Mouse (Mus musculus) spleen, postnatal 14 days (tissue): ENCODE measurements at regions not wholly inside any gene's neighbourhood (a gene's known extent, or its start where the extent isn't known, plus 50 kb on each side); places are given as distances from the start of the nearest gene placed in this dataset.

Source experiments
- DNase-seq, 2 experiments: peaks; one replicate each; pipeline ENCODE4 v3.0.0; 2021 to 2022; ENCODE audit warnings: low spot score in 2 of 2

DNA sequence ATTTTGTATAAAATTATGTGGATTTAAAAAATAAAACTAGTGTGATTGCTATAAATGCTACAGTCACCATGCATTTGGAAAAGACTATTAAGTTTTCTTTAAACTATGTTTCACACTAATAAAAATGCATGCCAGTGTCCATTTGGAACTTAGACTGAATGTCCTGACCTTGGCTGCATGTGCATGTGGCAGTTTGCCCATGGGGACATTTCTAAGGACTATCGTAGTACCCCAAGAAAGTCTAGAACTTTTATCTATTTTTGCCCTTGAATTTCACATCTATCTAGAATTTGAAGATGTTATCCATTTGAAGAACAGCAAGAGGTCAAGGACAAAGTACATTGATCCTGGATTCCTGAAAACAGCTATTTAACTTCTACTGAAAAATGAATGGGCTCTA is 745.9 kb downstream of the Tmem182 start:
- DNase-seq: no peak

DNA sequence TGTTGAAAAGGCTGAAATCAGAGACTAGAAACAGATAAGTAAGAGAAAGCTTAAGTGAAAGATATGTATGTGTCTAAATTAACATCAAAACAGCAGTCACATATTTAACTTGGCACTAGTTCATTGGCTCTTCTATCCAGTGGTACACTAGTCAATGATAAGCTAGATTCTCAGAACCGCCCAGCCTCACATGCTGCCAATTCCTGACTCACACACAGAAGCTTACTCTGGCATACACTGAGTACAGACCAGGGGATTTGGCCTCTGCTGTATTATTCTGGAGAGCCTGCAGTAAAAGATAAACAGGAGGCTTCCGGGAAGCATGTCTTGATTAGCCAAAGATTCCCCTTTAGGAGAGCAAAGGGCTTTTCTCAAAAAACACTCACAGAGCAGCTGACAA is 750.2 kb downstream of the Tmem182 start:
- no peak for DNase-seq

DNA sequence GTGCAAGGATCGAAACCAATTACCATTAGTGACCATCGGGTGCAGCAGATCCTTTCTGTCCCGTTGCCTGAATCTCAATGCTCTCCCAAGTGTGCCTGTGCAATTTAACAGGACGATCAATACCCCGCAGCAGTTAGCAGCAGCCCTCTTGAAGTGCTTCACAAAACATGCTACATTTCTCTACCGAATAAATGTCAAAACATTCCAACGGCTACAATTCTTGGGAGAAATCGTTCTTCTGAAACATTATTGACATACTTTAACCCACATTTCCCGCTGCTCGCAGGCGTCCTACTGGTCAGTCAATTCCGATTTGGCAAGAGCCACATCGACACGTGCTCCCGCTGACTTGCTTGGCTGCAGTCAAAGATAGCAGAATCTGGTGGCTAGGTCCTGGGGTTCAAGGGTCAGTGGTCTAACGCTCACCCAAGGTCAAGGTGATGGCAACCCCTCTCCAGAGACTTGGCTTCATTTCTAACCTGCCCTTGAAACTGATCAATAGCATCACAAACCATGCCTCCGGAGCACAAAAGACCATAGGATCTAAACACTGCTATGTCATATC is 753.8 kb downstream of the Tmem182 start:
- DNase-seq: no peak

DNA sequence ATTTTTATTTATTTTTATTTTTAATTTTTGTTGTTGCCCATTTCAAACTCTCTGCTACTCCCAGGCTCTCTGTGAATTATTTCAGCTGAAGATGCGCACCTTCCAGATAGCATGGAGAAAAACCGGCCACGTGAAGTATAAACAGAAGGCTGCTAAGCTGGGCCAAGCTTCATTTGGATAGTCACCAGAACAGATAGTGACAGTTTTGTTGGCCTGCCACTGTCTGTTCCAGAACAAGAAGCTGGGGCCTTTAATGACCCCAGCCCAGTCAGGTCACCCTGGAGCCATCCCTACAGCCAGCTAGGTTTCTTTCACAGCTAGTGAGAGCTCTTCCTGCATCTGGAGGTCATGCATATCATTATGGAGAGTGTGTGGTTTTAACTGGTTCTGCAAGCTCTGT is 754.6 kb downstream of the Tmem182 start:
- no peak for DNase-seq

DNA sequence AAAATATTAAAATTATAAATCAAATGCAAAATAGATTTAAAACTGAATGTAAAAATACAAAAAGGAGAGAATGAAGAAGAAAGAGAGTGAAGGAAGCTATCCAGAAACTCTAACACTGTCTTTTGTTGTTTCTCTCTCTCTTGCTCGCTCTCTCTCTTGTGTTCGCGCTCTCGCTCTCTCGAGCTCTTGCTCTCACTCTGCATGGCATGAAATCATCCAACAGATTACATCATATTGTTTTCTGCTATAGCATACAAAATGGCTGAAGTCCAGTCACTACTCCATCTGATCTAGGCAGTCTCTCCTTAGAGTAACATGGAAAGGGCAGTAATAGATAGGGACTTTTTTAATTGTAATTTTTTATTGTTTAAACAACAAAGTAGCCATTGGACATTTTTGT is 798.1 kb downstream of the Tmem182 start:
- DNase-seq: no peak

DNA sequence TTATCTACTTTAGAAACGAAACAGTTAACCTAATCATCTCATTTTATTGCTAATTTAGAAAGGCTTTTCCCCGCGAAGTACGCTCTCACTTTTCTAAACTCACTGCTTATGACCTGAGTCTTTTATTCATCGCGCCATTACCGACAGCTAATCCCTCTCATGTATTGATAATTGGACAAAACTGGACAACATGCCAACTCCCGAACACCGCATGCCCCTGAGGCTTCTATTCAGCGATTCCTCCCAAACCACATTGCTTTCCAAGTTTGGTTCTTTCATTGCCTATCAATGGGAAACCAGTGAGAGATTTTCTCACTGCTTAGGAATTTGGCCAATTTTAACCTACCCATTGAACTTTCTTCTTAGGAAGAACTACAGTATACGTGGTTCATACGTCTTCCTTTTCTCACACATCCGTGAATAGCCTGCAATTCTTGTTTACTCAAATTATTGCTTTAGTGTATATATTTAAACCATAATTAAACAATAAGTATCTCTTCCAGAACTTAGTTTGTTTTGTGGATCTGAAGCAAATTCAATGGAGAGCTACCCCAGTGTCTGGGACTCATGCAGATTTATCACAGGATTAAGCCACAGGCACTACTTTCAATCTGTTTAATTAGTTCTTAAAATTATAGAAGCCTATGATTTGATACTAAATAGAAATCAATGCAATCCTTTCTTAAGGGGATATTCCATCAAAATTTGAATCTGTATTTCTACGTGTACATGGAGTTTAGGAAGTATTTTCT is 799.8 kb downstream of the Tmem182 start:
- no peak for DNase-seq

DNA sequence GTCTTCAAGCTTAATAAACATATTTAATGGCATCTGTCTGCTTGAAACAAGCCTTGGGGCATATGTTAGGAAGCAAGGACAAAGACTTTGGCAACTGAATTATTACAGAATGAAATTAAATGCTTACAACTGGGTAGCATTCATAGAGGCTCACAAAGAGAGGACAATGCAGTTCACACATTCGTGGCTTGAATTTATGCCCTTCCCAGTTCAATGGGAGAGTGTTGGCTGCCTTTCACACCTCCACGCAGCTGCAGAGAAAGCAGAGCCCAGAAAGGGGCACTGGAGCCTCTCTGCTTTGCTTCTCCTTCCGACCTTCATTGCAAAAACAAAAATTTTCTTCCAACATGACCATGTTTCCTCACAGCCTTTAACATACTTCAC is 800.3 kb downstream of the Tmem182 start:
- no peak for DNase-seq

DNA sequence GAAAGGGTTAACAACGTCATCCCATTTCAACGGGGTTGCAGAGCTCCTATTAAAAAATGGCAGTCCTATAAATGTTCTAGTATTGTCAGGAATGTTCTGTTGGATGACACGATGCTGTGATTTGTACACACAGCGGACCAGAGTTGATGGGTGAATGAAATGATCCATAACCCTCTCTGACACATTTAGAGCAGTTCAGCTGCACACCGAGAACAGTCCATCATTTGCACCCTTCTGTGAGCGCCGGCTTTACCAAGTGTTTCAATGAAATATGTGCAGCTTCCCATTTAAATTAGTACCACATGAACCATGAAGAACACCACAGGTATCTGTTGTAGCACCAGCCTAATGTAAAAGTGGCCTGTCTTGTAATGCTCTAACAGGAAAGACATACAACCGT is 805.4 kb downstream of the Tmem182 start:
- DNase-seq: no peak

DNA sequence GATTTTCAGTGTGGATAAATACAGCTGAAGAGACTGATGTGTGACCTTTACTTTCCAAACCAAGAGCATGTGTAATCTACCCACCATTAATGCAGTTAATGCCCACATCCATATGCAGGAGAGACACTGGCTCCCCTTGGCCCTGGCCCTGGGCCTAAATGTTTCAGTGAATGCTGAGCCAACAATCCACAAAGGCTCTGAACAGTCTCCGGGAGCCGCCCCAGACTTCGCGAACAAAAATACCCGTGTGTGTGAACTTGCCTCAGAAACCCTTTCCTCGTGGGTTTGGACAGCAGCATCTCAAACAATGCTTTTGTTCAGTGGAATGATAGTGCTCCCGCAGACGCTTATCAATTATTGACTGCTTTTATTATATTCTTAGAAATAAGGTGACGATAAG is 846.4 kb downstream of the Tmem182 start:
- no peak for DNase-seq

DNA sequence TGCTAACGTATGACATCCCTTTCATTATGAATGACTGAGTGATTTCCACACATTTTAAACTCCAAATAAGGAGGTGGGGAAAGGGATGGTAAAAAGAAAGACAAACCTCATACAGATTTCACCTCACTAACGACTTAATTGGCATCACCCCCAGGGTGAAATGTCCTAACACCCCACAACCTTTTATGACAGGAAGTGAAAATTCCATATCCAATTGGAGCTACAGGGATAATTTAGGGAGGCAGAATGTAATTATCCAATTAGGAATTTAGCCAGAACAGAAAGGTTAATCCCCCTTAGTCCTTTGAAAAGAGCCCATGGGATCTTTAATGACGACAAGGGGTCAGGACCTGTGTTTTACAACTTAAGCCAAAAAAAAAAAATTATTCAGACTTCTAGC is 846.8 kb downstream of the Tmem182 start:
- no peak for DNase-seq

DNA sequence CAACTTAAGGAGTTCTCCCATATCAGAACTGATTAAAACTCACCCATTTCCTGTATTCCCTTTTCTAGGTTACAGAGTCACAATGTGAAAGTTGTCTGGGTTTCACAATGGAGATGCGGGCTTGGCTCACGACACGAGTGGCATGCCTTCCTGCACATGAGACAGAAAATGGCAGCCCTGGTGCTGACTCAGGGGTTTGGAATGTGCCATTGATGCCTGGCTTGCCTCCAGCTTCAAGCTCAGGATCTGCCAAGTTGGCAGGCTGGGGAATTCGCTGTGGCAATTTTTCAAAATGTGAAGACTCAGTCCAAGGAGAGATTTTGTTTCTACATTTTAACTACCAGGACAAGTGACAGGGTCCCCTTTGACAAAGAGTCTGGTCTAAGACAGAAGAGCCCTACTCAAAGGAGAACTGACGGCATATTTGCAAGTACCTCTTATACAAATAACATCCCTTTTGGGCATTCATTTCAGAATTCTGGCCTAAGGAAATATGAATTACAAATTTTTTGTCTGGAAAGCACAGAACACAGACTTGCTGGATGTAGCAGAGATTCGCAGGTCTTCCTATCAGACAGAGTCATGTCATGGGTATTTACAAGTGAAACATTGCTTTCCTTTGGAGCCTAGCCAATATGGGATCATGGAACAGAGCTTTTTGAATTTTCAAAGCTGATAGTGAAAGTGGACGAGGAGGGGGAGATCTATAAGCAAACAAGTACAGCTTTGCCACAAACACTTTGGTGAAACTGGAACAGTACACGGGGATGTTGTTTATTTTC is 847.4 kb downstream of the Tmem182 start:
- DNase-seq: peak in 1 of 2 experiments; percentile 1

DNA sequence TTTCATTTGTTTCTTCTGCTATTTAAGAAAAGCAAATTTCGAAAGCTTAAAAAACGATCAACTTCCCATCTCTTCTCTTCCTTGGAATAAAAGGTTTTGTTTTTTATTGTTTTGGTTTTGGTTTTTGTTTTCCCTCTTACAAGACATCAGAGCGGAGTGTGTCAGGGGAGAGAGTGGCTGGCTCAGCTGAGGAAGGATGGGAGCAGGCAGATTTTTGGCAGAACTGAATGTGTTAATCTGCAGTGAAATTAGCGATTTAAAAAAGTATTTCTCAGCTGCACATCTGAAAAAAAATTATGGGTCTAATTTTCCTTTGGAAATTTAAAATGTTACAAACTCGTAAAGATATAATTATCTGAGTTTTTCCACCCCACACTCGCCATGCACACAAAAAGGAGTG is 868.7 kb downstream of the Tmem182 start:
- no peak for DNase-seq

DNA sequence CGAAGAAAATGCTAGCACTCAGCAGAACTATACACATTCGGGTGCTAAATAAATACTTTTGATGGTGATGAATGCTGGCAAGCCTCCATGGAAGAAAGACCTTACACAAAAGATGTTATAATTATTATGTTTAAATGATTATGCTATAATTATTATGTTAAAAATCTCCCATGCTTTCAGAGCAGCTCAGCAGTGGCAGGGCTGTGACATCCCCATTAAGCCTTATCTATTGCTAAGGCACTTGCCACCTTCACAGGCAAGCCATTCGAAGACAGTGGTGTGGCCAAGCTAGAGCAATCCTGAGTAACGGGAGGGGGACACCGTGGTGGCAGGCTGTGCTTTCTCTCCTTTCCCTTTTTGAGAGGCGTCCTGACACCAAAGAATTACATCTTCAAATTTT is 869.9 kb downstream of the Tmem182 start:
- DNase-seq: no peak

DNA sequence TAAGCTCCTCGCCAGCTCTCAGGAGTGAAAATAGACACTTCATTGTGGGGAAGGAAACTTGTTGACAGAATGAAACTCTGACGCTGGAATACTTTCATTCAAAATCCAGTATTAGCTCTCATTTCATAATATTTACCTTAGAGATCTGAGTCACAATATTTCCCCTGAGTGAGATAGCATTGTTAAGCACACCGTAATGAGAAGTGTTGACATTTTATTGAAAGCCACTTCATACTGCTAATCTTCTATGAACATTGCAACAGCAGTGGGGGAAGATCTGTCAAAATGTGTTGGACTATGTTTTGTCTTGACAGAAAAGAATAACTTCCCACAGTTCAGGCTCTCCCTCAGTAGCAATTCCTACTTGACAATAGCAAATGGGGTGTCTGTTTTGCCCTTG is 900.3 kb downstream of the Tmem182 start:
- DNase-seq: no peak

DNA sequence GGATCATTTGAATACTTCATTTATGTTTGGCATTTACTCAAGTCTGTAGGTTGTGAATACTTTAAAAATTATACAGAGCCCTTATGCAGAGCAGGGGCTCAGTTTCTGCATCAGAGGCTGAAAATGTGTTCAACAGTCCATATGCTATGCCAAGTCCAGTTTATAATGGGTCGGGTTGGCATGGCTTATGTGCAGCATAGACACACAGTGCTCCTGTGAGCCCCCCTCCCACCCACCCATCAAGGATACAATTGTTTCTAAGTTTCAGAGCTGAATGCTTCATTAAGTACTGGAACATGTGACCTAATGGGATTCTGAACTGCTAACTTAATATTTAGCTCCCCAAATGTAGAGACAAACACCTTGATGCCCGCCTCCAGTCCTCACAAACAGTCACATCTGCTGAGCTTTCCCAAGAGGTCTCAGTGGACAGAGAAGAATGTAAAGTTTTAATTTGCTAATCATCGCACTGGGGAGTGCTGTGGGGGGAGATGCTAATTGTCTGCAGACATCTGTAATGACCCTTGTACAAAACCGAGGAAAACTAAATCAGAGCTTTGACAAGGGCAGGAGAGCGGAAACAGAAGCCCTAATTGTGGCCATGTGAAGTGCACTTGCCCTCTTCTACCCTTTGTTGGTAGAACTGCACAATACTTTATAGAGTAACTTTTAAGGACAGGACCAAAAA is 937.4 kb downstream of the Tmem182 start:
- no peak for DNase-seq

DNA sequence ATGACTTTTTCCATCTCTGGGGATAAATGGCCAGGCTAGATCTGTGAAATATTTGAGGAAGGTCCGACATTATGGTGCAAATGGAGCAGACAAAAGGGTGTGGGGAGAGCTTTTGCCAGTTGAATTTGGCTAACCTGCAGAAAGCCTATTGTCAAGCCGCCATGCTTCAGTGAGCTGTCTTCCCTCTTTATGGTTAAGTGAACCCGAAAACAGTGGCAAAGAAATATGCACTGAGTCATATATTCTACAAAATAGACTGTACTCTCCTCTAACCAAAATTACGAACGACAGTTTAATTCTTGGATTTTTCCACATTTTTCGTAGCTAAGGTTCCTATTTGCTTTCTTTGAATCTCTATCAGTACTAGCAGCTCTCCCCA is 937.9 kb downstream of the Tmem182 start:
- no peak for DNase-seq

DNA sequence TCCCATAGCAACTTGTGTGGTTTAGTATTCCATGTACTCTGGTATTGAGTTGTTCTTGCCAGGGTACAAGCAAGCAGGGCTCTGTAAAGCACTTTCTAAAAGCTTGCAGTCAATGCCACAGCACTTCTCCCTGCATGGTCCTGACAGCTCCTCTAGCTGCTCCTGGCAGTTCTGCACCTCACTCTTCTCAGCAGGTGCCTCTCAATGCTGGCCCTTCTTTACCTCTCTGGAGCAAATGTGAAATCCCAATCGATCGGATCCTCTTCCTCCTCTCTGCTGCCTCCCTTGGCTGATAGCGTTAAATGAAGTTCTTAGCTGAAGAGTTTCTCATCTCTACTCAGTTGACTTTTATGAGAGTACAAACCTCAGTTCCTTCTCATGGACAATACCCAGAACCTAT is 939.1 kb downstream of the Tmem182 start:
- DNase-seq: no peak

DNA sequence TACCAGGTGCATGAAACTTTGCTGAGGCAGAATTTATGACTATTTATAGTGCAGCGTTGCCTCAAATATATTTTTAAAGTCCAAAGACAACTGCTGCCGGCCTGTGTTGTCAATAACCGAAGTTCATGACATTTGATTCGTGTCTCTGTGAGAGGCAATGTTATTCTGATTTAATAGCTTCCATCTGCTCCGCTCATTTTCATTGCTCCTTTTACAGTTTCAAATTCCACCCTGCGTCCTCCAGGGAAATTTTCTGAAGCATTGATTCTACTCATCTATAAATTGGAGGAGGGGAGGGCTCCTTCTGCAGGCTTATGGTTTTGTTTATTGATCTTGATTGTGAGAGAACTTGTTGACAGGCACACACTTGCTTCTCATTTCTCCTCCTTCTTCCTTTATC is 936.2 kb upstream of the Pou3f3 start:
- no peak for DNase-seq
